Mouse (Mus musculus) left cerebral cortex, adult 2 months (tissue): ENCODE results near the gene Tdrd6. TPM values are rescaled to one million over a fixed set of nuclear protein-coding genes. Genes with fewer than 3 reads are reported as not detected.

Source experiments
- DNase-seq, 2 experiments: peaks; one replicate each; pipeline ENCODE4 v3.0.0; 2021 to 2022; ENCODE audit warnings: low spot score in 2 of 2, mixed read lengths in 1 of 2; ENCODE audit errors: extremely low spot score in 1 of 2
- H3K27ac ChIP-seq: fragments of 200-600 bp; 2 replicates; pipeline ENCODE4 v1.8.1; 2022
- H3K4me3 ChIP-seq: fragments of 200-600 bp; 2 replicates; pipeline ENCODE4 v1.8.1; 2022
- CTCF ChIP-seq: fragments of 200-600 bp; IDR thresholded peaks from 2 replicates; pipeline ENCODE4 v1.8.1; 2022; ENCODE audit warnings: antibody characterized with exemption, mild to moderate bottlenecking, moderate library complexity
- intact Hi-C: fragments of 180-260 bp; cut with DNase I; formaldehyde crosslinking; loops from one replicate; pipeline ENCODE4 v1.15.1; 2025
- total RNA-seq, 2 experiments: library from RNA; stranded (reverse); gene quantifications; 2 replicates each; pipeline ENCODE4 v1.2.3; 2021

The Tdrd6 gene
- total RNA-seq, 2 experiments from 2014 or later = 0.48 to 0.94 TPM

- intact Hi-C loops = no loop called here
- no peak overlapping the region for H3K27ac ChIP-seq
- no peak overlapping the region for H3K4me3 ChIP-seq
- TF ChIP-seq CTCF = no peak
- no peak for DNase-seq
Measured at GRCm38 (mm10) chr17:43646925-43647324, 16.8 kb upstream of the Tdrd6 start.

- intact Hi-C loops = no loop called here
- H3K27ac ChIP-seq = no peak overlapping the region
- DNase-seq = no peak
- no peak for TF ChIP-seq CTCF
- H3K4me3 ChIP-seq = no peak overlapping the region
Measured at GRCm38 (mm10) chr17:43645136-43645535, 15.0 kb upstream of the Tdrd6 start.

- Histone ChIP-seq H3K4me3 (no peak overlapping the region), H3K27ac (no peak overlapping the region)
- DNase-seq = no peak
- intact Hi-C loops = no loop called here
- no peak for TF ChIP-seq CTCF
Measured at GRCm38 (mm10) chr17:43644375-43644774, 14.3 kb upstream of the Tdrd6 start.

- DNase-seq = no peak
- Histone ChIP-seq H3K4me3 (no peak overlapping the region), H3K27ac (no peak overlapping the region)
- no peak for TF ChIP-seq CTCF
- intact Hi-C loops = no loop called here
Measured at GRCm38 (mm10) chr17:43643191-43643590, 13.1 kb upstream of the Tdrd6 start.

GRCm38 (mm10) chr17:43640825-43641224 is 10.7 kb upstream of the Tdrd6 start:
- no peak for DNase-seq
- peak; percentile 23 for TF ChIP-seq CTCF
- intact Hi-C loops = no loop called here
- H3K27ac ChIP-seq = no peak overlapping the region
- no peak overlapping the region for H3K4me3 ChIP-seq

GRCm38 (mm10) chr17:43637146-43637545 is 7.0 kb upstream of the Tdrd6 start:
- Histone ChIP-seq H3K27ac (no peak overlapping the region), H3K4me3 (no peak overlapping the region)
- DNase-seq = no peak
- no peak for TF ChIP-seq CTCF
- intact Hi-C loops = no loop called here

- intact Hi-C loops = no loop called here
- no peak for DNase-seq
- Histone ChIP-seq H3K27ac (no peak overlapping the region), H3K4me3 (peak overlapping the region; percentile 41)
- no peak for TF ChIP-seq CTCF
Measured at GRCm38 (mm10) chr17:43630427-43630760, 295 bp upstream of the Tdrd6 start.

- Histone ChIP-seq H3K4me3 (no peak overlapping the region; the same call in 1 of the 2 replicates), H3K27ac (no peak overlapping the region)
- no peak for TF ChIP-seq CTCF
- no peak for DNase-seq
- intact Hi-C loops = no loop called here
Measured at GRCm38 (mm10) chr17:43629026-43629495, 1.0 kb downstream of the Tdrd6 start.

GRCm38 (mm10) chr17:43628246-43628645 is 1.9 kb downstream of the Tdrd6 start:
- DNase-seq = no peak
- H3K4me3 ChIP-seq = no peak overlapping the region
- H3K27ac ChIP-seq = no peak overlapping the region
- TF ChIP-seq CTCF = no peak
- intact Hi-C loops = no loop called here

- no peak for TF ChIP-seq CTCF
- no peak overlapping the region for H3K4me3 ChIP-seq
- DNase-seq = no peak
- no peak overlapping the region for H3K27ac ChIP-seq
- intact Hi-C loops = no loop called here
Measured at GRCm38 (mm10) chr17:43622076-43622475, 8.0 kb downstream of the Tdrd6 start.

GRCm38 (mm10) chr17:43619156-43619555 is 10.9 kb downstream of the Tdrd6 start:
- TF ChIP-seq CTCF = no peak
- H3K4me3 ChIP-seq = no peak overlapping the region
- H3K27ac ChIP-seq = no peak overlapping the region
- intact Hi-C loops = loop anchor here (10.0 kb wide), 1 partner anchor 604 kb away; the partner anchor contains the start of gene Tnfrsf21
- DNase-seq = no peak

GRCm38 (mm10) chr17:43612221-43612620 is 17.9 kb downstream of the Tdrd6 start:
- intact Hi-C loops = loop anchor here (5.0 to 10.0 kb wide), 2 partner anchors 345 to 597 kb away; partner anchors contain the start of gene Tnfrsf21
- DNase-seq = no peak
- no peak overlapping the region for H3K27ac ChIP-seq
- H3K4me3 ChIP-seq = no peak overlapping the region
- no peak for TF ChIP-seq CTCF

GRCm38 (mm10) chr17:43611586-43611985 is 18.5 kb downstream of the Tdrd6 start:
- peak; percentile 80 for TF ChIP-seq CTCF
- no peak overlapping the region for H3K4me3 ChIP-seq
- DNase-seq = peak; percentile 36 to 66
- intact Hi-C loops = loop anchor here (1.0 to 10.0 kb wide), 3 partner anchors 93 to 597 kb away; partner anchors contain the start of gene Tnfrsf21
- H3K27ac ChIP-seq = no peak overlapping the region
